Mouse (Mus musculus): ENCODE results near the gene Ftcd. TPM values are rescaled to one million over a fixed set of nuclear protein-coding genes. Genes with fewer than 3 reads are reported as not detected.

Gene Ftcd
- total RNA-seq (2014; fragmentation: Nextera tagmentation) (not detected in 2 replicates), total RNA-seq (2017) (not detected in 2 replicates)

- no peak for ATAC-seq (replicated peaks; ENCODE audit: low FRiP score, low TSS enrichment, poor library complexity, severe bottlenecking)
These were observed at the start of gene Ftcd for GRCm38 (mm10) chr10:76575374-76575773. Ftcd (plus strand) TSS chr10:76575648.

GRCm38 (mm10) chr10:76530922-76531321 lies 44.5 kb upstream of the Ftcd start:
- ATAC-seq (replicated peaks; ENCODE audit: low FRiP score, low TSS enrichment, poor library complexity, severe bottlenecking), result peak; percentile 13

- peak; percentile 99 for ATAC-seq (replicated peaks; ENCODE audit: low FRiP score, low TSS enrichment, poor library complexity, severe bottlenecking)
These were observed 44.1 kb upstream of the Ftcd start, which contains the start of gene Lss for GRCm38 (mm10) chr10:76531375-76531774. Lss (plus strand) TSS chr10:76531588.

- 0 out of 2 replicates have a peak, but pooled peaks have one; percentile 3 for ATAC-seq (replicated peaks; ENCODE audit: low FRiP score, low TSS enrichment, poor library complexity, severe bottlenecking)
These were observed 43.6 kb upstream of the Ftcd start for GRCm38 (mm10) chr10:76531828-76532227.

- no peak for ATAC-seq (replicated peaks; ENCODE audit: low FRiP score, low TSS enrichment, poor library complexity, severe bottlenecking)
These were observed 39.9 kb upstream of the Ftcd start for GRCm38 (mm10) chr10:76535526-76535925.

GRCm38 (mm10) chr10:76537619-76538018 lies 37.8 kb upstream of the Ftcd start:
- ATAC-seq (replicated peaks; ENCODE audit: low FRiP score, low TSS enrichment, poor library complexity, severe bottlenecking), result no peak

GRCm38 (mm10) chr10:76541336-76542085 lies 33.9 kb upstream of the Ftcd start:
- ATAC-seq (replicated peaks; ENCODE audit: low FRiP score, low TSS enrichment, poor library complexity, severe bottlenecking), result 0 out of 2 replicates have a peak, but pooled peaks have one; percentile 19

- ATAC-seq (replicated peaks; ENCODE audit: low FRiP score, low TSS enrichment, poor library complexity, severe bottlenecking), result 0 out of 2 replicates have a peak, but pooled peaks have one; percentile 8
These were observed 32.6 kb upstream of the Ftcd start for GRCm38 (mm10) chr10:76542636-76543375.

- no peak for ATAC-seq (replicated peaks; ENCODE audit: low FRiP score, low TSS enrichment, poor library complexity, severe bottlenecking)
These were observed 28.9 kb upstream of the Ftcd start for GRCm38 (mm10) chr10:76546566-76546965.

- ATAC-seq (replicated peaks; ENCODE audit: low FRiP score, low TSS enrichment, poor library complexity, severe bottlenecking), result no peak
These were observed 27.2 kb upstream of the Ftcd start for GRCm38 (mm10) chr10:76548218-76548617.

GRCm38 (mm10) chr10:76550458-76550857 lies 25.0 kb upstream of the Ftcd start:
- no peak for ATAC-seq (replicated peaks; ENCODE audit: low FRiP score, low TSS enrichment, poor library complexity, severe bottlenecking)

- no peak for ATAC-seq (replicated peaks; ENCODE audit: low FRiP score, low TSS enrichment, poor library complexity, severe bottlenecking)
These were observed 23.9 kb upstream of the Ftcd start for GRCm38 (mm10) chr10:76551556-76551955.

GRCm38 (mm10) chr10:76554061-76554460 lies 21.4 kb upstream of the Ftcd start:
- ATAC-seq (replicated peaks; ENCODE audit: low FRiP score, low TSS enrichment, poor library complexity, severe bottlenecking), result no peak

- ATAC-seq (replicated peaks; ENCODE audit: low FRiP score, low TSS enrichment, poor library complexity, severe bottlenecking), result no peak
These were observed 13.5 kb upstream of the Ftcd start, which contains the start of gene Spatc1l for GRCm38 (mm10) chr10:76561972-76562371. Spatc1l (plus strand) TSS chr10:76562272.

GRCm38 (mm10) chr10:76569996-76570685 lies 5.3 kb upstream of the Ftcd start:
- no peak for ATAC-seq (replicated peaks; ENCODE audit: low FRiP score, low TSS enrichment, poor library complexity, severe bottlenecking)

GRCm38 (mm10) chr10:76571070-76571469 lies 4.4 kb upstream of the Ftcd start:
- 0 out of 2 replicates have a peak, but pooled peaks have one; percentile 19 for ATAC-seq (replicated peaks; ENCODE audit: low FRiP score, low TSS enrichment, poor library complexity, severe bottlenecking)

- no peak for ATAC-seq (replicated peaks; ENCODE audit: low FRiP score, low TSS enrichment, poor library complexity, severe bottlenecking)
These were observed 3.3 kb upstream of the Ftcd start for GRCm38 (mm10) chr10:76572151-76572550.

- no peak for ATAC-seq (replicated peaks; ENCODE audit: low FRiP score, low TSS enrichment, poor library complexity, severe bottlenecking)
These were observed 1.5 kb downstream of the Ftcd start for GRCm38 (mm10) chr10:76576920-76577319.

GRCm38 (mm10) chr10:76584138-76584537 lies 8.7 kb downstream of the Ftcd start:
- no peak for ATAC-seq (replicated peaks; ENCODE audit: low FRiP score, low TSS enrichment, poor library complexity, severe bottlenecking)

GRCm38 (mm10) chr10:76586190-76586589 lies 10.7 kb downstream of the Ftcd start:
- ATAC-seq (replicated peaks; ENCODE audit: low FRiP score, low TSS enrichment, poor library complexity, severe bottlenecking), result no peak

Measured in megakaryocyte-erythroid progenitor cell, adult 5-6 weeks (primary cell).